Mouse (Mus musculus): Measurements from ENCODE around the gene Mycl. TPM values are rescaled to one million over a fixed set of nuclear protein-coding genes. Genes with fewer than 3 reads are reported as not detected.
"Not testable (repeated sequence)": the region's sequence is repeated elsewhere in the genome, so short reads cannot be mapped to it uniquely, and the experiment has no call there.

Gene Mycl
- polyA plus RNA-seq, 1 experiment from 2014 or later = 101 TPM

- peaks cover 22% of the 10 kb centered on the region for H3K27me3 ChIP-seq
- ATAC-seq = no peak
- 74% methylated on average over 3 of the region's 3 CpGs for WGBS
- H3K4me3 ChIP-seq (replicated peaks) = no peak overlapping the region
- H3K27ac ChIP-seq = no peak overlapping the region
- H3K9me3 ChIP-seq = no peaks in the 10 kb centered on the region
- no peak overlapping the region for H3K9ac ChIP-seq (replicated peaks)
- no peak overlapping the region for H3K4me2 ChIP-seq (replicated peaks)
- no peaks in the 10 kb centered on the region for H3K36me3 ChIP-seq
- H3K4me1 ChIP-seq (replicated peaks) = peaks cover 10% of the 10 kb centered on the region
These were observed 12.9 kb upstream of the Mycl start for GRCm38 (mm10) chr4:122982537-122982936.

GRCm38 (mm10) chr4:122983486-122984261 lies 11.8 kb upstream of the Mycl start:
- Histone ChIP-seq H3K4me1 (replicated peaks) (peaks cover 10% of the 10 kb centered on the region), H3K36me3 (no peaks in the 10 kb centered on the region), H3K9ac (replicated peaks) (no peak overlapping the region), H3K27me3 (peaks cover 22% of the 10 kb centered on the region), H3K4me3 (replicated peaks) (peak overlapping the region; percentile 13), H3K4me2 (replicated peaks) (peak overlapping the region; percentile 42), H3K27ac (no peak overlapping the region), H3K9me3 (no peaks in the 10 kb centered on the region)
- 0 out of 2 replicates have a peak, but pooled peaks have one; percentile 29 for ATAC-seq
- WGBS = 30% methylated on average over 17 of the region's 17 CpGs

- H3K9me3 ChIP-seq = no peaks in the 10 kb centered on the region
- no peak overlapping the region for H3K4me2 ChIP-seq (replicated peaks)
- H3K27ac ChIP-seq = no peak overlapping the region
- 43% methylated on average over 8 of the region's 8 CpGs for WGBS
- H3K4me3 ChIP-seq (replicated peaks) = no peak overlapping the region
- H3K9ac ChIP-seq (replicated peaks) = no peak overlapping the region
- H3K36me3 ChIP-seq = no peaks in the 10 kb centered on the region
- peaks cover 22% of the 10 kb centered on the region for H3K27me3 ChIP-seq
- H3K4me1 ChIP-seq (replicated peaks) = peaks cover 10% of the 10 kb centered on the region
- ATAC-seq = peak; percentile 93
These were observed 10.3 kb upstream of the Mycl start for GRCm38 (mm10) chr4:122985110-122985509.

GRCm38 (mm10) chr4:122987421-122987820 lies 8.0 kb upstream of the Mycl start:
- H3K4me1 ChIP-seq (replicated peaks) = peaks cover 10% of the 10 kb centered on the region
- 85% methylated on average over 4 of the region's 4 CpGs for WGBS
- no peak overlapping the region for H3K4me3 ChIP-seq (replicated peaks)
- H3K36me3 ChIP-seq = no peaks in the 10 kb centered on the region
- H3K9me3 ChIP-seq = no peaks in the 10 kb centered on the region
- peaks cover 14% of the 10 kb centered on the region for H3K27me3 ChIP-seq
- H3K4me2 ChIP-seq (replicated peaks) = no peak overlapping the region
- ATAC-seq = no peak
- no peak overlapping the region for H3K27ac ChIP-seq
- no peak overlapping the region for H3K9ac ChIP-seq (replicated peaks)

GRCm38 (mm10) chr4:122988004-122988403 lies 7.4 kb upstream of the Mycl start:
- 54% methylated on average over 3 of the region's 3 CpGs for WGBS
- not testable (repeated sequence) for H3K36me3 ChIP-seq; H3K9me3 ChIP-seq; ATAC-seq; H3K4me3 ChIP-seq (replicated peaks); H3K4me1 ChIP-seq (replicated peaks); H3K9ac ChIP-seq (replicated peaks); H3K27ac ChIP-seq; H3K4me2 ChIP-seq (replicated peaks)
- peaks cover 12% of the 10 kb centered on the region for H3K27me3 ChIP-seq

- Histone ChIP-seq H3K27me3 (no peaks in the 10 kb centered on the region), H3K9ac (replicated peaks) (no peak overlapping the region), H3K9me3 (no peaks in the 10 kb centered on the region), H3K4me3 (replicated peaks) (no peak overlapping the region), H3K4me2 (replicated peaks) (no peak overlapping the region), H3K36me3 (no peaks in the 10 kb centered on the region), H3K4me1 (replicated peaks) (peaks cover 8% of the 10 kb centered on the region; the same call in 1 of the 2 replicates), H3K27ac (no peak overlapping the region)
- no peak for ATAC-seq
- WGBS = 69% methylated on average over 1 of the region's 1 CpGs
These were observed 4.3 kb upstream of the Mycl start for GRCm38 (mm10) chr4:122991177-122991576.

GRCm38 (mm10) chr4:122992276-122992675 lies 3.2 kb upstream of the Mycl start:
- Histone ChIP-seq H3K4me1 (replicated peaks) (peaks cover 11% of the 10 kb centered on the region), H3K27me3 (no peaks in the 10 kb centered on the region), H3K9me3 (no peaks in the 10 kb centered on the region), H3K27ac (no peak overlapping the region), H3K4me3 (replicated peaks) (no peak overlapping the region), H3K4me2 (replicated peaks) (no peak overlapping the region), H3K36me3 (no peaks in the 10 kb centered on the region), H3K9ac (replicated peaks) (no peak overlapping the region)
- WGBS = 74% methylated on average over 3 of the region's 3 CpGs
- ATAC-seq = no peak

- Histone ChIP-seq H3K9me3 (no peaks in the 10 kb centered on the region), H3K4me2 (replicated peaks) (peak overlapping the region; percentile 84), H3K36me3 (peaks cover 14% of the 10 kb centered on the region), H3K4me3 (replicated peaks) (peak overlapping the region; percentile 81), H3K27me3 (no peaks in the 10 kb centered on the region), H3K4me1 (replicated peaks) (peaks cover 42% of the 10 kb centered on the region), H3K27ac (peak overlapping the region; percentile 97), H3K9ac (replicated peaks) (peak overlapping the region; percentile 98)
- under 1% methylated on average over 28 of the region's 32 CpGs for WGBS
- no peak for ATAC-seq
These were observed 767 bp downstream of the Mycl start for GRCm38 (mm10) chr4:122996221-122996617.

- peak; percentile 14 for ATAC-seq
- H3K36me3 ChIP-seq = peaks cover 20% of the 10 kb centered on the region
- peak overlapping the region; percentile 98 for H3K9ac ChIP-seq (replicated peaks)
- H3K4me2 ChIP-seq (replicated peaks) = peak overlapping the region; percentile 84
- no peaks in the 10 kb centered on the region for H3K9me3 ChIP-seq
- peak overlapping the region; percentile 81 for H3K4me3 ChIP-seq (replicated peaks)
- under 1% methylated on average over 47 of the region's 47 CpGs for WGBS
- no peaks in the 10 kb centered on the region for H3K27me3 ChIP-seq
- peaks cover 48% of the 10 kb centered on the region for H3K4me1 ChIP-seq (replicated peaks)
- H3K27ac ChIP-seq = peak overlapping the region; percentile 97
These were observed 1.3 kb downstream of the Mycl start for GRCm38 (mm10) chr4:122996618-122997381.

GRCm38 (mm10) chr4:122998537-122999262 lies 3.2 kb downstream of the Mycl start:
- no peaks in the 10 kb centered on the region for H3K9me3 ChIP-seq
- H3K27me3 ChIP-seq = no peaks in the 10 kb centered on the region
- H3K4me3 ChIP-seq (replicated peaks) = peak overlapping the region; percentile 81
- WGBS = 2% methylated on average over 12 of the region's 12 CpGs
- peak overlapping the region; percentile 98 for H3K9ac ChIP-seq (replicated peaks)
- H3K36me3 ChIP-seq = peaks cover 37% of the 10 kb centered on the region
- peak overlapping the region; percentile 97 for H3K27ac ChIP-seq
- H3K4me1 ChIP-seq (replicated peaks) = peaks cover 57% of the 10 kb centered on the region
- peak; percentile 71 for ATAC-seq
- H3K4me2 ChIP-seq (replicated peaks) = peak overlapping the region; percentile 84

- H3K36me3 ChIP-seq = peaks cover 40% of the 10 kb centered on the region
- peak overlapping the region; percentile 63 for H3K9ac ChIP-seq (replicated peaks)
- H3K4me3 ChIP-seq (replicated peaks) = peak overlapping the region; percentile 81
- no peaks in the 10 kb centered on the region for H3K9me3 ChIP-seq
- peak overlapping the region; percentile 96 for H3K27ac ChIP-seq
- WGBS = 4% methylated on average over 4 of the region's 4 CpGs
- H3K27me3 ChIP-seq = no peaks in the 10 kb centered on the region
- peaks cover 59% of the 10 kb centered on the region for H3K4me1 ChIP-seq (replicated peaks)
- peak; percentile 27 for ATAC-seq
- peak overlapping the region; percentile 84 for H3K4me2 ChIP-seq (replicated peaks)
These were observed 3.8 kb downstream of the Mycl start for GRCm38 (mm10) chr4:122999263-122999691.

Measured in midbrain, embryonic 13.5 days (tissue).